Mouse (Mus musculus) G1E (cell line): ENCODE measurements around the gene Sap30bp.

ENCODE experiments used
- CTCF ChIP-seq: IDR thresholded peaks from 2 replicates; pipeline ENCODE4 v1.5.1; 2012; ENCODE audit warnings: low read depth, low read length, inconsistent platforms, mixed read lengths
- GATA1 ChIP-seq: IDR thresholded peaks from 2 replicates; pipeline ENCODE4 v1.6.1; 2012; ENCODE audit warnings: borderline replicate concordance, low read length, inconsistent platforms, mixed read lengths
- POLR2AphosphoS5 ChIP-seq: IDR thresholded peaks from 2 replicates; pipeline ENCODE4 v1.6.1; 2012; ENCODE audit warnings: low read depth, low read length, inconsistent platforms; ENCODE audit not compliant: insufficient replicate concordance

GRCm38 (mm10) chr11:115946221-115946828 lies 13.2 kb downstream of the Sap30bp start:
- TF ChIP-seq CTCF (no peak), POLR2AphosphoS5 (no peak), GATA1 (no peak)
